Mouse (Mus musculus) spleen, adult 12 weeks (tissue): ENCODE data around the gene Vax1.

ENCODE experiments used
- DNase-seq: peaks from one replicate; pipeline ENCODE4 v3.0.0; 2022; ENCODE audit warnings: low spot score

Gene Vax1

GRCm38 (mm10) chr19:59169143-59169935 is 517 bp downstream of the Vax1 start:
- no peak for DNase-seq

- DNase-seq, result no peak
These were observed 1.4 kb downstream of the Vax1 start for GRCm38 (mm10) chr19:59168386-59168905.

DNA sequence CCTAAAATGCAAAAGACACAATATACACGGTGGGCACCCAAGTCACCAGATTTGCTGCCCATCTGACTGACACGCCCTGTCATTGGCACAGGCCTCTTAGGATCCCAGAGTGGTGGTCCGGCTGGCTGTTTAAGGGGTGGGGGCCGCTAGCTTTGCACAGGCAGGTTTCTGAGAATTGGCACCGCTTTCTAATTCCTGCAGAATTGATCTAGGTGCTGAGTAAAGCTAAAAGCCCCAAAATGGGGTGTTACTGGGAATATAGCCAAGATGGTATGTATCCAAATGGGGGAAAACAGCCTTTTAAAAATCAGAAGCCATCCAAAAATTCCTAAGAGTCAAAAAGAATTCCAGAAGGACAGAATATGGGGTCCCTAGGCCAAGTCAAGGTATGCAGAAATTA is 2.0 kb downstream of the Vax1 start:
- no peak for DNase-seq

GRCm38 (mm10) chr19:59166879-59167278 is 3.0 kb downstream of the Vax1 start:
- no peak for DNase-seq

- no peak for DNase-seq
These were observed 3.5 kb downstream of the Vax1 start for GRCm38 (mm10) chr19:59166311-59166761.

DNA sequence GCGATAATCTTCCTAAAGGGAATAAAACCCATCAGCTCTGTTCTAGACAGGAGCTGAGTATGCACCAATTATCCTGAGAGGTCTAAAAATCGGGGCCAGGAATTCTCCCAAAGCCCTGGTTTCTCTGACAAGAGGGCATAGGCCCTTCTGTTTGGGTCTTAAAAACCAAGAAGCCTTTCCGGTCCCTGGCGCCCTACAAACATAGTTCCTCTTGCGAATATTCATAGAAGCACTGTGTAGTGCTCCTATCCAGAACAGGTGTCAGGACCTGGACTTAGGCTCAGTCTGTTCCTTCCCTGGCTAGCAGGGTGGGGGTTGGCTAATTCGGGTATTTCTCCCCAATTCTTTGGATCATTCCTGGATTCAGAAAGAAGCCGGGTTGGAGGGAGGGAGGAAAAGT is 4.3 kb downstream of the Vax1 start:
- no peak for DNase-seq

- no peak for DNase-seq
These were observed 4.8 kb downstream of the Vax1 start for GRCm38 (mm10) chr19:59164896-59165560.

GRCm38 (mm10) chr19:59164111-59164510 is 5.7 kb downstream of the Vax1 start:
- no peak for DNase-seq

- no peak for DNase-seq
These were observed 13.2 kb downstream of the Vax1 start for GRCm38 (mm10) chr19:59156702-59157101.

DNA sequence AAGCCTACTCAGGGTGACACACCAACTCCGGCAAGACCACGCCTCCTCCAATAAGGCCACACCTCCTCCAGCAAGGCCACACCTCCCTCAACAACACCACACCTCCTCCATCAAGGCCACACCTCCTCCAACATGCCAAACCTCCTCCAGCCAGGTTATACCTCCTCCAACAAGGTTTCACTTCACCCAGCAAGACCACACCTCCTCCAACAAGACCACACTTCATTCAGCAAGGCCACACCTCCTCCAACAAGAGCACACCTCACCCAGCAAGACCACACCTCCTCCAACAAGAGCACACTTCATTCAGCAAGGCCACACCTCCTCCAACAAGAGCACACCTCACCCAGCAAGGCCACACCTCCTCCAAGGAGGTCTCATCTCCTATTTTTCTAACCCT is 15.7 kb downstream of the Vax1 start:
- no peak for DNase-seq

- DNase-seq, result no peak
These were observed 24.2 kb downstream of the Vax1 start for GRCm38 (mm10) chr19:59145492-59146140.

DNA sequence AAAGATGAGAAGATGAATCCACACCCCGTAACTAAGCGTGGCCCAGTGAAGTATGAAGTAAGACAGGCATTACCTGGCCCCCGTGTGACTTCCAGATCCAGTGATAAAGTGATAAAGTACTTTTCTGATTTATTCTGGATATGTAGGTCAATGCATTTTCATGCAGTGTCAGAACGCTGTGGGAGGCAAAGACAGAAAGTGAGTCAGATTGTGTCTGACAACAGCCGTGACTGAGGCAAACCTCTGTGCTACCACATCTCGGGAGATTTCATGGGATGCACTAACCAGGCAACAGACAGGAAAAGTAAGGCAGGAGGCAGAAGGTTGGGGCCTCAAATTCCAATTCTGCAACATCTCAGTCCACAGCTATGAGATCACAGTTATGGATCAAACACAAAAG is 24.8 kb downstream of the Vax1 start:
- DNase-seq, result no peak

DNA sequence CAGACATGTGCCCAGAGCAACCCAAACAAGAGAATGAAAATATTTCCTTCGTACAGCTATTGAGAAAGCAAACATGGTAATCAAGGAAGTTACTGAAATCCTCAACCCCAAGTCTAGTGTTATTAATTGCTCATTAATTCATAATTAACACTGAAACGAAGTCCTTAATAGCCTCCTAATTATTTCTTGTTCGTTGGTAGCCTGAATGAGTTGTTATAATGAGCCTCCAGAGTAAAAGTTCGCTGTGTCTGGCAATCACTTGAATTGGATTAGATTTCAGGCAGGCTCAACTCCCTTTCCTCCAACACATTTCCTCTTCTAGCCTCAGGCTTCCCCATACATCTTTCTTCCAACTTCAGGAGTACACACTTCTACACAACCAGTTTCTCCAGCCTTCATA is 27.6 kb downstream of the Vax1 start:
- DNase-seq, result no peak

DNA sequence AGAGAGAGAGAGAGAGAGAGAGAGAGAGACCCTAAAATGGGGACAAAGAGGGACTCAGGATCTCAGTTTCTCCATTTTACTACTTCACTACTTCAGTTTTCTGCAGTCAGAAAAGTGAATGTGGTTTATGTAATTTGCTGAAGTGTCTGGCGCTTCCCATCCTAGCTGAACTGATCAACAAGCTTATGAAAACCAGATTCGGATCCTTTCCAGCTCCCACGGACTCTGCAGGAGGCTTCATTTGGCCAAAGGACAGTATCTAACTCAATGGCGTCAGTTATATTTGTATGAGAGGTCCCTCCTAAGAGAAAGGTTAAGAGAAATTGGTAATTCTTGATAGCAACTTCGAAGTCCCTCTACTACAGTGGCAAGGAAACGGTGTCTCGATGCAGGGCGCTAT is 34.5 kb downstream of the Vax1 start:
- DNase-seq, result no peak

DNA sequence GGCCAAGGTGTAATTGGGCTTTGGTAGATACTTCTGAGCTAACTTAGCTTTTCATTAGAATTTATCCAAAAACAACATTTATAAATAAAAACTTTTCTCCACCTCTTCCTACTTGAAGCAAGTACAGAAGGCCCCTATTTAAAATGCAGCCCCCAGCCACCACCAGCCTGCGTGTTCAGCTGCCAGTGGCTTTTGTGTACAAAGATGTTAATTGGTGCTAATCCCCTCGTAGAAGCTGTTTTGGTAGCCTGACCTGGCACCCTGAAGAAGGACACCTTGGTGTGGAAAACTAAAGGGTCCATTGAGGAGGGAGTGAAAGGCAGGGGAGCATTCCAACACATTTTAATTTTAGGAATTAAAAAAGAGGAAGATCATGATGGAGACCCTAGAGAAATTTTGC is 34.9 kb downstream of the Vax1 start:
- no peak for DNase-seq

DNA sequence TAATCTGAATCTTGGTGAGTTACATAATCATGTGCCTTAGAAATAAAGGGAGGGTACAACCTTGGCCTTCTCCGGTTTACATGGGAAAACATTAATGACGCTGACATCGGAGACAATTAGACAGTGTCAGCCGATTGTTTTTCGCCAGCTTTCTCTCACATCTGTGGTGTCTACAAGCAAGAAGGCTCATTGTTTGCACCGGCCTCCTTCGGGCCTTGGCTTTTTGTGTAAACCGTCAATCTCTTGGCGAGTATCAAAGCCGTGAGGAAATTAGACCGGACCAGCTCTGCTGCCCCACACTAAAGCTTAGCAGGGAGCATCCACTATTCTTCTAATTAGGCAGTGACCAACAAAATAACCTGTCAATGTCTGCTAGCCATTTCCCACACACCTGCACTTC is 36.7 kb downstream of the Vax1 start:
- no peak for DNase-seq

- DNase-seq, result no peak
These were observed 40.2 kb downstream of the Vax1 start for GRCm38 (mm10) chr19:59129671-59130070.

DNA sequence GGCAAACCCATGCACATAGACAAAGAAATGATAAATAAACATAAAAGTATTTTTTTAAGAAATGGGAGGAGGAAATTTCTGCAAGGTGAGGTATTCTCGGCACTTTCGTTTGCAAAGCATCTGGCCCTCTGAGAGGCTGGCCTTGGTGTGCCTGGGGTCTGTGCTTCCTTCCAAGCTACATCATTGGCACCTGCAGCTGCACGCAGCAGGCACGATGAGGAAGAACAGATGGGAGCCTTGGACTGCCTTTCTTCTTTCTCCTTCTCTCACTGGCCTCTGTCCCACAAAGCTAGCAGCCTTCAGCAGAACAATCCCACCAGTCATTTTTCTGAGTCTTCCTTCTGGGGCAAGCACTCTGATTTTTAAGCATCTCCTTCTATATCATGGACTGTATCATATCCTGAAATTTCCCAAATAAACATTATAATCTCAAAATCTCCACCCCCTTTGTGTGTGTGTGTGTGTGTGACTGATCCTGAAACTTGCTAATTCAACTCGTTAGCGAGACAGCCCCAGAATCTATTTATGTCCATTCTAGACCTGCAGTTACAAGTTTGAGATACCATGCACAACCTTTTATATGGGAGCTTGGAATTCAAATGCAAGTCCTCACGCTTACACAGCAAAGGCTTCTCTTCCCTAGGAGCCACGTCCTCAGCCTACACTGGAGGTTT is 41.2 kb downstream of the Vax1 start:
- DNase-seq, result no peak

DNA sequence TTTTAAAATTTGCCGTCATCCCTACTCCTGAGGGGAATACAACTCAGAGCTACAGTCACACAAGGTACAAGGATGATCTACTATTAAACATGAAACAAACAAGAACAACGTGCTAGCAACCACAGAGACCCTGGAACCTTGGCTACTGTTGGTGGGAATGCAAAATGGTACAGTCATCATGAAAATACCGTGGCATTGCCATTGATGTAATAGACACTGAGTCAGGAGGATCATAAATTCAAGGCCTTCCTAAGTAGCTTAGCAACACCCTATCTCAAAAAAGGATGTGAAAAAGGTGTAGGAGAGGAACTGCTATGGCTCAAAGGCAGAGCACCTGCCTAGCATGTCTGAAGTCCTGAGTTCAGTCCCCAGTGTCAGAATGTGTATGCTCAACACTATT is 42.4 kb downstream of the Vax1 start:
- DNase-seq, result no peak
